Mouse (Mus musculus) liver, adult 2 months (tissue): Measurements from ENCODE around the gene Abcb7.
"Not testable (repeated sequence)": the region's sequence is repeated elsewhere in the genome, so short reads cannot be mapped to it uniquely, and the experiment has no call there.

Source experiments
- CTCF ChIP-seq: fragments of 200-500 bp; IDR thresholded peaks from 2 replicates; pipeline ENCODE4 v1.5.1; 2011; ENCODE audit warnings: low read depth, low read length, control low read depth
- POLR2A ChIP-seq: fragments of 200-500 bp; IDR thresholded peaks from 2 replicates; pipeline ENCODE4 v1.6.1; 2011; ENCODE audit warnings: low read length, control low read depth; ENCODE audit not compliant: insufficient read depth; ENCODE audit errors: extremely low read depth

DNA sequence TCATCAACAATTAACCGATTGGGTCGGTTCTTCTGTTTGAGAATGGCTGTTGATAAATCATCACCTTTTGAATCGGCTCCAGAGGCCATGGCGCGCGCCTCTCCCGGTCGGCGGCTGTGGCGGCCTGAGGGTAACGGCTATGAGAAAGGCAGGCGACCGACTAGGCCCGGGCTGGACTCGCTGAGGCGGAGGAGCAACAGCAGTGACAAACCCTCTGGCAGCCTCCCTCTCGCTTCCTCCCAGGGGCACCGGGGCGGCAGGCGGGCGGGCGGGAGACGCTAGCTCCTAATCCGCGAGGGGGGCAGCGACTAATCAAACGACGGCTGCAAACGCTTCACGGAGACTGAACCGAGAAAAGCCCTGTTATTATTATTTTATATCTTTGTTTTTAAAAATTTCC, 65.5 kb downstream of the Abcb7 start:
- not testable (repeated sequence) for TF ChIP-seq CTCF, POLR2A
